Mouse (Mus musculus) small intestine, adult 2 months (tissue): ENCODE data around the gene Kyat1.

Source experiments
- CTCF ChIP-seq: fragments of 200-500 bp; IDR thresholded peaks from 2 replicates; pipeline ENCODE4 v1.5.1; 2012; ENCODE audit warnings: low read depth, mild to moderate bottlenecking, control low read depth, inconsistent platforms, low read length, moderate library complexity, mixed read lengths; ENCODE audit not compliant: insufficient replicate concordance, insufficient read length; ENCODE audit errors: extremely low read depth
- POLR2A ChIP-seq: fragments of 200-500 bp; IDR thresholded peaks from 2 replicates; pipeline ENCODE4 v1.6.1; 2012; ENCODE audit warnings: low read depth, mild to moderate bottlenecking, control low read depth, inconsistent platforms, low read length, moderate library complexity

- TF ChIP-seq CTCF (no peak), POLR2A (no peak)
Measured at GRCm38 (mm10) chr2:30173541-30174240, 32.0 kb downstream of the Kyat1 start.
